Mouse (Mus musculus) embryonic facial prominence, embryonic 15.5 days (tissue): ENCODE data around the gene Lkaaear1. TPM values are rescaled to one million over a fixed set of nuclear protein-coding genes. Genes with fewer than 3 reads are reported as not detected.

ENCODE experiments used
- ATAC-seq: fragments of 200-750 bp; cut with Nextera tagmentation; 2 replicates; pipeline ENCODE4 v1.8.0; 2017; ENCODE audit warnings: low read depth, moderate TSS enrichment; ENCODE audit not compliant: insufficient number of reproducible peaks, low FRiP score, low TSS enrichment
- H3K27ac ChIP-seq: fragments of 300-500 bp; sonication (generic); replicated peaks from 2 replicates; pipeline ENCODE4 v1.5.1; 2015; ENCODE audit warnings: mild to moderate bottlenecking, inconsistent platforms
- H3K27me3 ChIP-seq: fragments of 300-500 bp; sonication (generic); 2 replicates; pipeline ENCODE4 v1.6.1; 2015; ENCODE audit warnings: inconsistent platforms
- H3K36me3 ChIP-seq: fragments of 300-500 bp; sonication (generic); 2 replicates; pipeline ENCODE4 v1.6.1; 2015; ENCODE audit warnings: mild to moderate bottlenecking, inconsistent platforms
- H3K4me1 ChIP-seq: fragments of 300-500 bp; sonication (generic); 2 replicates; pipeline ENCODE4 v1.6.1; 2015; ENCODE audit warnings: inconsistent platforms
- H3K4me2 ChIP-seq: fragments of 300-500 bp; sonication (generic); replicated peaks from 2 replicates; pipeline ENCODE4 v1.6.1; 2015; ENCODE audit warnings: mild to moderate bottlenecking, inconsistent platforms
- H3K4me3 ChIP-seq: fragments of 300-500 bp; sonication (generic); replicated peaks from 2 replicates; pipeline ENCODE4 v1.5.1; 2015; ENCODE audit warnings: mild to moderate bottlenecking, inconsistent platforms
- H3K9ac ChIP-seq: fragments of 300-500 bp; sonication (generic); 2 replicates; pipeline ENCODE4 v1.6.1; 2015; ENCODE audit warnings: inconsistent platforms
- H3K9me3 ChIP-seq: fragments of 300-500 bp; sonication (generic); replicated peaks from 2 replicates; pipeline ENCODE4 v1.6.1; 2016; ENCODE audit warnings: inconsistent platforms
- WGBS: fragments of 180-500 bp; shearing (Covaris S2); methylation state at CpG from one replicate; pipeline ENCODE4 v1.1.7; 2015; 5-methylcytosine and 5-hydroxymethylcytosine counted together
- polyA plus RNA-seq: library from polyadenylated mRNA; unstranded; fragments of >200 nt; fragmentation: Nextera tagmentation; extraction: Ambion mirVana; gene quantifications from 2 replicates; pipeline ENCODE4 v1.2.1, GENCODE M21; 2015

Lkaaear1 gene
- polyA plus RNA-seq, 1 experiment from 2014 or later: not detected

GRCm38 (mm10) chr2:181671326-181671725 lies 26.9 kb downstream of the Lkaaear1 start, which contains the start of gene Sox18:
Gene Sox18, minus strand, starts transcription at chr2:181671640.
- H3K4me3 ChIP-seq: peak within 1 kb of the TSS; percentile 57
- peak within 1 kb of the TSS; percentile 28 for H3K9ac ChIP-seq
- ATAC-seq: peak; percentile 17; the same call in 1 of the 2 replicates
- WGBS: under 1% methylated on average over 43 of the region's 43 CpGs
- peaks cover 46% of the 10 kb centered on the region for H3K27me3 ChIP-seq
- H3K4me2 ChIP-seq: peak within 1 kb of the TSS; percentile 85
- H3K9me3 ChIP-seq: no peaks in the 10 kb centered on the region
- H3K36me3 ChIP-seq: no peaks in the 10 kb centered on the region; the same call in 1 of the 2 replicates
- peak within 1 kb of the TSS; percentile 58; the same call in 1 of the 2 replicates for H3K27ac ChIP-seq
- peaks cover 56% of the 10 kb centered on the region for H3K4me1 ChIP-seq

GRCm38 (mm10) chr2:181670913-181671311 lies 27.3 kb downstream of the Lkaaear1 start:
- H3K9ac ChIP-seq: peak overlapping the region; percentile 28; the same call in 1 of the 2 replicates
- H3K4me2 ChIP-seq: peak overlapping the region; percentile 85
- H3K4me3 ChIP-seq: peak overlapping the region; percentile 57
- H3K36me3 ChIP-seq: no peaks in the 10 kb centered on the region; the same call in 1 of the 2 replicates
- H3K9me3 ChIP-seq: no peaks in the 10 kb centered on the region
- H3K27ac ChIP-seq: peak overlapping the region; percentile 58; the same call in 1 of the 2 replicates
- peaks cover 56% of the 10 kb centered on the region for H3K4me1 ChIP-seq
- H3K27me3 ChIP-seq: peaks cover 46% of the 10 kb centered on the region
- ATAC-seq: no peak
- WGBS: under 1% methylated on average over 41 of the region's 41 CpGs

- Histone ChIP-seq H3K4me3 (peak overlapping the region; percentile 57), H3K36me3 (no peaks in the 10 kb centered on the region; the same call in 1 of the 2 replicates), H3K27me3 (peaks cover 46% of the 10 kb centered on the region), H3K4me1 (peaks cover 52% of the 10 kb centered on the region), H3K4me2 (peak overlapping the region; percentile 85), H3K9me3 (no peaks in the 10 kb centered on the region), H3K9ac (peak overlapping the region; percentile 28; the same call in 1 of the 2 replicates), H3K27ac (peak overlapping the region; percentile 58; the same call in 1 of the 2 replicates)
- peak; percentile 27; the same call in 1 of the 2 replicates for ATAC-seq
- 4% methylated on average over 56 of the region's 56 CpGs for WGBS
Observed at GRCm38 (mm10) chr2:181670285-181670912, 27.8 kb downstream of the Lkaaear1 start.

GRCm38 (mm10) chr2:181663298-181663630 lies 35.0 kb downstream of the Lkaaear1 start:
- H3K27ac ChIP-seq: no peak overlapping the region
- WGBS: 19% methylated on average over 4 of the region's 4 CpGs
- H3K36me3 ChIP-seq: no peaks in the 10 kb centered on the region
- no peak overlapping the region for H3K4me2 ChIP-seq
- H3K4me3 ChIP-seq: no peak overlapping the region
- H3K9ac ChIP-seq: no peak overlapping the region
- H3K4me1 ChIP-seq: peaks cover 20% of the 10 kb centered on the region
- H3K9me3 ChIP-seq: no peaks in the 10 kb centered on the region
- H3K27me3 ChIP-seq: no peaks in the 10 kb centered on the region; the same call in 1 of the 2 replicates
- ATAC-seq: no peak

- no peak overlapping the region for H3K4me2 ChIP-seq
- ATAC-seq: no peak
Observed at GRCm38 (mm10) chr2:181662620-181663297, 35.5 kb downstream of the Lkaaear1 start.

GRCm38 (mm10) chr2:181659609-181660055 lies 38.6 kb downstream of the Lkaaear1 start:
- Histone ChIP-seq H3K36me3 (peaks cover 22% of the 10 kb centered on the region), H3K4me1 (peaks cover 27% of the 10 kb centered on the region), H3K27me3 (no peaks in the 10 kb centered on the region), H3K4me2 (no peak overlapping the region), H3K4me3 (no peak overlapping the region), H3K9me3 (no peaks in the 10 kb centered on the region), H3K27ac (no peak overlapping the region), H3K9ac (no peak overlapping the region)
- WGBS: 5% methylated on average over 9 of the region's 9 CpGs
- peak; percentile 49 for ATAC-seq

More at GRCm38 (mm10) chr2:181662620-181663297, 35.5 kb downstream of the Lkaaear1 start:
- no peak overlapping the region for H3K27ac ChIP-seq
- H3K27me3 ChIP-seq: no peaks in the 10 kb centered on the region
- peaks cover 20% of the 10 kb centered on the region for H3K4me1 ChIP-seq
- no peak overlapping the region for H3K9ac ChIP-seq
- WGBS: 80% methylated on average over 3 of the region's 3 CpGs
- no peak overlapping the region for H3K4me3 ChIP-seq
- H3K36me3 ChIP-seq: no peaks in the 10 kb centered on the region
- H3K9me3 ChIP-seq: no peaks in the 10 kb centered on the region

- 34% methylated on average over 17 of the region's 17 CpGs for WGBS
- H3K4me3 ChIP-seq: no peak overlapping the region
- ATAC-seq: no peak
- H3K4me2 ChIP-seq: no peak overlapping the region
- H3K4me1 ChIP-seq: peaks cover 27% of the 10 kb centered on the region
- H3K27me3 ChIP-seq: no peaks in the 10 kb centered on the region
- H3K36me3 ChIP-seq: peaks cover 28% of the 10 kb centered on the region
- no peak overlapping the region for H3K9ac ChIP-seq
- no peaks in the 10 kb centered on the region for H3K9me3 ChIP-seq
- H3K27ac ChIP-seq: no peak overlapping the region
Observed at GRCm38 (mm10) chr2:181658930-181659555, 39.2 kb downstream of the Lkaaear1 start.

- Histone ChIP-seq H3K4me2 (no peak overlapping the region), H3K36me3 (peaks cover 33% of the 10 kb centered on the region), H3K4me1 (peaks cover 27% of the 10 kb centered on the region), H3K27me3 (no peaks in the 10 kb centered on the region), H3K27ac (no peak overlapping the region), H3K9ac (no peak overlapping the region), H3K9me3 (no peaks in the 10 kb centered on the region), H3K4me3 (no peak overlapping the region)
- ATAC-seq: no peak
- WGBS: 83% methylated on average over 7 of the region's 7 CpGs
Observed at GRCm38 (mm10) chr2:181658528-181658927, 39.7 kb downstream of the Lkaaear1 start.

- ATAC-seq: no peak
- H3K36me3 ChIP-seq: peaks cover 43% of the 10 kb centered on the region
- H3K27ac ChIP-seq: no peak overlapping the region
- peaks cover 27% of the 10 kb centered on the region for H3K4me1 ChIP-seq
- no peak overlapping the region for H3K4me2 ChIP-seq
- H3K9me3 ChIP-seq: no peaks in the 10 kb centered on the region
- no peak overlapping the region for H3K9ac ChIP-seq
- H3K27me3 ChIP-seq: no peaks in the 10 kb centered on the region
- 54% methylated on average over 2 of the region's 2 CpGs for WGBS
- no peak overlapping the region for H3K4me3 ChIP-seq
Observed at GRCm38 (mm10) chr2:181657441-181657840, 40.8 kb downstream of the Lkaaear1 start.

GRCm38 (mm10) chr2:181656734-181657133 lies 41.5 kb downstream of the Lkaaear1 start, which contains the start of gene Gm29797:
Gene Gm29797, plus strand, starts transcription at chr2:181657034.
- Histone ChIP-seq H3K4me3 (no peak within 1 kb of the TSS), H3K9ac (no peak within 1 kb of the TSS), H3K9me3 (no peaks in the 10 kb centered on the region), H3K27ac (no peak within 1 kb of the TSS; the same call in 1 of the 2 replicates), H3K27me3 (no peaks in the 10 kb centered on the region), H3K4me2 (no peak within 1 kb of the TSS), H3K36me3 (peaks cover 50% of the 10 kb centered on the region), H3K4me1 (peaks cover 23% of the 10 kb centered on the region)
- 56% methylated on average over 3 of the region's 3 CpGs for WGBS
- ATAC-seq: no peak

GRCm38 (mm10) chr2:181653523-181653922 lies 44.7 kb downstream of the Lkaaear1 start:
- no peak overlapping the region for H3K4me2 ChIP-seq
- no peaks in the 10 kb centered on the region for H3K9me3 ChIP-seq
- H3K4me1 ChIP-seq: peaks cover 7% of the 10 kb centered on the region; the same call in 1 of the 2 replicates
- no peak overlapping the region for H3K9ac ChIP-seq
- H3K36me3 ChIP-seq: peaks cover 77% of the 10 kb centered on the region
- ATAC-seq: no peak
- 96% methylated on average over 1 of the region's 1 CpGs for WGBS
- no peaks in the 10 kb centered on the region for H3K27me3 ChIP-seq
- H3K27ac ChIP-seq: no peak overlapping the region
- no peak overlapping the region for H3K4me3 ChIP-seq
